Mouse (Mus musculus): ENCODE results near the gene Slc30a5.
"Not testable (repeated sequence)": the region's sequence is repeated elsewhere in the genome, so short reads cannot be mapped to it uniquely, and the experiment has no call there.

The Slc30a5 gene

DNA sequence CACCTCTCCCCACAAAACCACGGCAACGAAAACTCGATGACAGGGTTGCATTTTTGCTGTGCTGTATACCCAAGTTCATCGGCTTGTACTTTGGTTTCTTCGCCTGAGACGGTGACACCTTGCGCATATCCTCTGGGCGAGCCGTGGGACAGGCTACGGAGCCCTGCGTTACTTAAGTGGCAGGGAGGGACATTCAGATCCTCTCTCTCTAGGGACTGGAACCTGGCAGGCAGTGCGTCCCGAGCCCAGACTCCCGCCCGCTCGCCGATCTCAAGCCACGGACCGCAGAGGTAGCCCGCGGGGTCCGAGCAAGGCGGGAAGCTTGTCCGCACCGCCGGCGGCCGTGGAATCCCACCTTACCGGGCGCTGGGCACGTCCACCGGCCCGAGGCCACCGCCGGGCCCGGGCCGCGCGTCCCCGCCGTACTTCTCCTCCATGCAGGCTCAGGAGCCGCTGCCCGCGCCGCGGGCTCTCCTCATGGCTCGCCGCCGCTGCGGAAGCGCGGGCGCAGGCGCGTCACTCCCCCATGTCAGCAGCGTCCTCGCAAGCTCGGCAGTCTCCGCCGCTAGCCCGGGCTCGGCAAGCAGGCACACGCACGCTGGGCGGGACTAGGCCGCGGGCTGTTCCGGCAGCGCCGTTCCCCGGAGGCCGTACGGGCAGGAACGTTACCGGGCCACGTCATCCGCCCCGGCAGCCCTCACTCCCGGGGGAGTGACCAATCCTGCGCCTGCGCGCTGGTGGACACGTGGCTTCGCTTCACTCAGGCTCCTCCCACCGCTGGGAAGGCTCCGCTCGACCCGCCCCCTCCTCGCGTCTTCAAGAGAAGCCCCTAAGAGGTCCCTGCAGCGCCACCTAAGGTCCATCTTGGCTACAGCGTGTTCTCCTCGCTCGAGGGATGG is at the start of gene Slc30a5:
Slc30a5 (minus strand) TSS at position 687 of the 899 bp plus-strand sequence.
- DNase-seq = peak; percentile 100

DNA sequence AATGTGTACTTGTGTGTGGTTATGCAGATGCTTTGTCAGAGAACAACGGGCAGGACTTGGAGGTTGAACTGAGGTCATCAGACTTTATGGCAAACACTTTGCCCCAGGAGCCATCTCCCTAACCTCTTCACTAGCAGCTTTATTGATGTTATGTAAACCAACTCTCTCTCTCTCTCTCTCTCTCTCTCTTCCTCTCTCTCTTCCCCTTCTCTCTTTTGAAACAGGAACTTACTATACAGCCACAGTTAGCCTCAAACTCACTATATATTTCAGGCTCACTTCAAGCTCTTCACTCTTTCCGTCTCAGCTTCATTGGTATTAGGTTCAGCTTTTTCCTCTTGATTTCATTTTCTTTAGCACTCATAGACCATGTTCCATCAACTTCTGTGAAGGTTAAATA is 48.7 kb upstream of the Slc30a5 start:
- no peak for DNase-seq

- DNase-seq = no peak
Measured at GRCm38 (mm10) chr13:100879806-100880205, 46.6 kb upstream of the Slc30a5 start.

DNA sequence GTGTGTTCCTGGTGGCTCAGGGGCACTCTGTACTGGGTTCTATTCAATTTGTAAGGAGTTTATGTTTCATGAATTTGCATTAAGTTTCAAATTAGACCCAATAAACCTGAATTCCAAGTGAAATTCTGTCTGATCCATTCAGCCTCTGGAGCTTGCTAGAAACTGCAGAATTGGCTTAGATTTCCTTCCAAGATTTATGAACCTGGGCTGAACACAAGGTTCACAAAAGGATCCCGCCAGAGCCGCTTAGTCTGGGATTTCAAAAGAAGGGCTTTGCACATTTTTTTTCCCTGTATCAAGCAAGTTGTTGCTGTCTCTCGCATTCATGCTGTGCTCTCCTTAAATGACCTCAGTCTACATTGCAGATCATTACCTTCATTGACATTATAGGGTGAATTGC is 46.1 kb upstream of the Slc30a5 start:
- DNase-seq = no peak

DNA sequence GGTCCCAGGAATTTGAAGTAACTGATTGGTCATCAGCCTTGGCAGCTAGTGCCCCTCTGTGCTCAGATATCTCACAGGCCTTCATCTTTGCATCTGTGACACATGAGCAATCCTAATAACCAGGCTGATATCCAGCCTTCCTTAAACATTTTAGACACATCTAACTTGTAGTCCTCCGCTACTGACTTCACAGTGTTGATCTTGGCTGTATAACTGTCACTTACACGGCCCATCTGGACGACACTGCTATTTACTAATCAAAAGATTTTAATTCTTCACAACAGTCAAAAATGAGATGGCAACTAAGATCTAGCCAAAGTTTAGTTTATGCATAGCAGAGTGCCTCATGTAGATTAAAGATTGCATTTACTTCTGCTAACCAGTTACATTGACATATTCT is 45.0 kb upstream of the Slc30a5 start:
- no peak for DNase-seq

- DNase-seq = no peak
Measured at GRCm38 (mm10) chr13:100877703-100878102, 44.5 kb upstream of the Slc30a5 start.

- DNase-seq = no peak
Measured at GRCm38 (mm10) chr13:100875103-100875502, 41.9 kb upstream of the Slc30a5 start.

DNA sequence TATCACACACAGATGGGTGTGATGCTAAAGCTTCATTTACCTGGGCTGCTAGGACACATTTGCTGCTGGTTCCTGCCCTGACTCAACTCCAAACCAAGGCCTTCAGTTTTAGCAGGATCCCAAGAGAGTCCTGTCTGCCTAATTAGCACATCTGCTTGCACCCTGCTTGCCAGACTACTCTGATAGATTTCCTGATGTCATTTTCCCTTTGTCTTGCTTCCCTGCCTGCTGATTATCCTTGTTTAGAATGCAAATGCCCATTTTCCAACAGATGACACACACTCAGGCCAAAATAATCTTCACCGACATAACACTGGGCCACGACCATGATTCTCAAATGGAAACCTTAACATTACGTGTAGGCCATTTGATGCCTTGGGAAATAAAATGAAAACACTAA is 41.4 kb upstream of the Slc30a5 start:
- no peak for DNase-seq

GRCm38 (mm10) chr13:100873530-100873929 is 40.3 kb upstream of the Slc30a5 start:
- no peak for DNase-seq

- DNase-seq = no peak
Measured at GRCm38 (mm10) chr13:100871445-100872171, 38.4 kb upstream of the Slc30a5 start.

DNA sequence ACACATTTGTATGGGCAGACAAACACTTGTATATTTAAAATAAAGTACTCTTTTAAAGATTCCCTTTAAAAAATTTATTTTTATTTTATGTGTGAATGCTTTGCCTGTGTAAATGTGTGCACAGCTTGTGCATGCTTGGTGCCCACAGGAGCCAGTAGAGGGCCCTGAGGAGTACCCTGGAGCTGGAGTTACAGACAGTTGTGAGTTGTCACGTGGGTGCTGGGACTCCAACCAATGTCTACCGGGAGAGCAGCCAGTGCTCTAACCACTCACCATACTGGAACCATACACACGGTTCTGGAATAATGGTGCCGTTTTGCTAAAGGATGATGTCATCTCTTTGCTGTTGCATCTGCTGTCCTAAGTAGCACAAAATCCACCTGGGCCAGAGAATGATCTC is 36.6 kb upstream of the Slc30a5 start:
- no peak for DNase-seq

GRCm38 (mm10) chr13:100866311-100866710 is 33.1 kb upstream of the Slc30a5 start:
- DNase-seq = no peak

- no peak for DNase-seq
Measured at GRCm38 (mm10) chr13:100865744-100866143, 32.5 kb upstream of the Slc30a5 start.

GRCm38 (mm10) chr13:100863914-100864313 is 30.7 kb upstream of the Slc30a5 start:
- not testable (repeated sequence) for DNase-seq

- no peak for DNase-seq
Measured at GRCm38 (mm10) chr13:100859117-100859516, 25.9 kb upstream of the Slc30a5 start.

DNA sequence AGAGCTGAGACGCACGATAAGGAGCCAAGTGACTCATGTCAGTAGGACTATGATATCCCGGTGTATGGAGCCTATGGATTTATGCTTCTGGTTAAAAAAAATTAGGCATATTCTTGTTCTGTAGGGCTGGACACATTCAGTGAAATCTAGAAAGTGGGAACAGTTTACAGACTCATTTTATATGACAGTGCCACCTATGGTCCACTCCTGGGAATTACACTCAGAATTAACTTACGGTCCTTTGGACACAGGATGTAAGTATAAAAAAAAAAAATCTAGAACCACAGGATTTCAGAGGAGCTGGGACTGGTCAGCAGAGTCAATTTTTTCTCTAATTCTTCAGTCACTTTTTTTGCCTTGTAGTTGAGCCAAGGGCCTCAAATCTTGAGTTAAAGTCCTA is 20.9 kb upstream of the Slc30a5 start:
- DNase-seq = no peak

GRCm38 (mm10) chr13:100853120-100853519 is 19.9 kb upstream of the Slc30a5 start:
- DNase-seq = no peak

DNA sequence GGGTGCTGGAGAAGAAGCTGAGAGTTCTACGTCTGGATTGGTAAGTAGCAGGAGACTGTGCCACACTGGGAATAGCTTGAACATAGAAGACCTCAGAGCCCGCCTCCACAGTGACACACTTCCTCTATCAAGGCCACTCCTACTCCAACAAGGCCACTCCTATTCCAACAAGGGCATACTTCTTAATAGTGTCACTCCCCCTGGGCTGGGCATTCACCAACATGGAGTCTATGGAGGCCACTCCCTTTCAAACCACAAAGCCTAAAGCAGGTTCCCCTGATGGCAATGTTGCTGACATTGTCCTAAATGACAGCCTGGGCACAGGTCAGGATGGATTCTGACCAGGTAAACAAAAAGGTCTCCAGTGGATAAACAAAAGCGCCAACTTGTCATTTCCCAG is 15.9 kb upstream of the Slc30a5 start:
- DNase-seq = no peak

DNA sequence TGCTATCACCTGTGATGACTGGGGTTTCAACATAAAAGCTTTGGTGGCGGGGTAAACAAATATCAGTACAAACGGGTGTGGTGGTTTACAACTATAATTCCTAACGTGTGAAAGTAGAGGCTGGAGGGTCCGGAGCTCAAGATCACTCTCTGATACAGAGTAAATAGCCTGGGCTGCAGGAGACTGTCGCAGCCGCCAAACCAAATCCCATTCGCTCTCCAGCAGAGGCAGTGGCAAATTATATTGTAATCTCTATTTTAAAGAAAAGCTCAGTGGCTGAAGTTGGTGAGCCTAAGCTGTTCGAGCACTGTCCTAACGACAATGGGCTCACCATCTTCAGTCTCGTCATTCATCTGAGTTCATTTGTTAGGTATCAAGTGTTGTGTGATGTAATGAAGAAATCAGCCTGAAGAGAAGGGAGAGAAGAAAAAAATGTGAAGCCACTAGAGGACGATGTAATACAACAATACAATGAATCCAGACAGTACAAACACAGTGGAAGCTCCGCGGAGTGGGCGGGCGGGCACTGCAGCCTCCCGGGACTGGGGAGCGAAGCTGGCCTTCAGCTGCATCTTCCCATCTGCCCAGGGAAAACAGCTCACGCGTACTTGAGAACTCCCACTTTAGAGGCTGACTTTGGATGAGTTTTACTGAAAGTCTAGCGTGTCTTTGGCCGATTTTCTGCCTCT is 13.8 kb upstream of the Slc30a5 start:
- no peak for DNase-seq

GRCm38 (mm10) chr13:100846254-100846653 is 13.0 kb upstream of the Slc30a5 start:
- DNase-seq = no peak

DNA sequence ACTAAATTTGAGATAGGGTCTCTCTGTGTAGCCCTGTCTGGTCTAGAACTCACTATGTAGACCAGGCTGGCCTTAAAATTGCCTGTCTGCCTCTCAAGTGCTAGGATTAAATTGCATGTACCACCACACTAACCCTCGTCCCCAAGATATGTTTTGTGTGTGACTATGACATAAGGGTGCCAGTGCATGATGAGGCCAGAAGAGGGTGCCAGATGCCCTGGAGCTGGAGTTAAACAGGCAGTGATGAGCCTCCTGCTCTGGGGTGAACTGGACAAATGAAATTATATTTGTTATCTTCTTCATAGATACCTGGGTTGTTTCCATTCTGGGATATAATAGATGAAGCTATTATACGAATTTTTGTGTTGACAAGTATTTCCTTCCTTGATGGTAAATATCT is 10.7 kb upstream of the Slc30a5 start:
- no peak for DNase-seq

DNA sequence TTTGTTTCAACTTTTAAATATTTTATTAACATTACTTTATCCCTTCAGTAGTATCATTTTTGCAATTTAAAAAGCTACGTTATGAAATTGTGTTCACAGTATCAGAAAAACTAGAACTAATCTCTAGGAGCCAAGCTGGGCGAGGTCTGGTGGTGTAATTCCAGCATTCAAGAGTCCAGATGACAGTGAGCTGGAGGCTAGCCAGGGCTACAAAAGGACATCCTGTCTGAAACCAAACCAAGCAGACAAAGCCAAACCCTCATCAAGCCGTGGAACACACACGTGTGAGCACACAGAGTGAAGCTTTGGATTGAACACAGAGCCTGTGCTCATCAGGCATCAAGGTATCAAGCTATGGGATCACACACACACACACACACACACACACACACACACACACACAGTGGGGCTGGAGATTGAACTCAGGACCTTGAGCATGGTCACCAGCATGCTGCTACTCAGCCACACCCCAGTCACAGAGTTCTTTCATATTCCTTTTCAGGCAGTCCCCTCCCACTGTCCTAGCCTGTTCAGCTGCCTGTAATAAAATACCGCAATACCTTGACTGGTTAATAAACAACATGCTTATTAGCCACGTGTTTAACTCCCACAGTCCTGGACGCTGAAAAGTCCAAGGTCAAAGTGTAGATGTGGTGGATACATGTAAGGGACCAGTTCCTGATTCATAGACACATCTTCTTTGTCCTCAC is 9.9 kb upstream of the Slc30a5 start:
- no peak for DNase-seq

- DNase-seq = no peak
Measured at GRCm38 (mm10) chr13:100841741-100842140, 8.5 kb upstream of the Slc30a5 start.
